Mouse (Mus musculus): Measurements from ENCODE around the gene Mrpl9. TPM values are rescaled to one million over a fixed set of nuclear protein-coding genes. Genes with fewer than 3 reads are reported as not detected.

Mrpl9 gene
- polyA plus RNA-seq, 1 experiment from 2014 or later: 69.9 TPM

DNA sequence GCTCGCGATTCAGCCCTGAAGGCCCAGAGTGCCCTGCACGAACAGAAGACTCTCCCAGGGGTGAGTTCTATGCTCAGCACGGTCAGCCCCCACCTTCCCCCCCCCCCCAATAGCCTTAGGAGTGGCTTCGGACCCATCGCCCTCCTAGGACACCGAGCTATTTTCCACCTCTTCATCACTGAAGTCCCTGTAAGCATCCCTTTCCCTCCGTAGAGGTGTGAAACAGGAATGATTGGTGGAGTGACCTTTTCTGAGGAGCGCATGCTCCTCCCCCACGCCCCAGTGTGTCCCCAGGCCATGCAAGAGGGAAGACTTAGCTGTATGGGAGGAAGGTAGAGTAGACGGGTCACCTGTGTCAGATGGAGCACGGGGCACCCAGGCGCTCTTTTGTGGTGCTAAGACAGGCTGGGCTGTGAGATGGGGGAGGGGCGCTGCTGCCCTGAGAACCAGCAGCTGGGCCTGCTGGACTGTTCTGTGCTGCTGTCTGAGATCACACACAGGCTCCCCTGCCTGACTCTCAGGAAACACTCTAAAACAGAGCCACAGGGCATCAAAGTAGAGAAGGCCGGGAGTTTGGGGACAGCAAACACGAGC, 37.3 kb downstream of the Mrpl9 start, which contains the start of gene Riiad1:
Riiad1 (minus strand) TSS at position 51 of the 594 bp plus-strand sequence.
- WGBS: 9% methylated on average over 16 of the region's 16 CpGs
- Histone ChIP-seq H3K36me3 (no peaks in the 10 kb centered on the region), H3K9ac (replicated peaks) (no peak within 1 kb of the TSS), H3K4me1 (replicated peaks) (peaks cover 39% of the 10 kb centered on the region), H3K4me2 (peak within 1 kb of the TSS; percentile 40), H3K27ac (no peak within 1 kb of the TSS), H3K27me3 (peaks cover 49% of the 10 kb centered on the region), H3K9me3 (no peaks in the 10 kb centered on the region), H3K4me3 (replicated peaks) (no peak within 1 kb of the TSS)
- no peak for ATAC-seq (ENCODE audit: insufficient number of reproducible peaks, insufficient read depth, low FRiP score, low TSS enrichment, low read depth)

DNA sequence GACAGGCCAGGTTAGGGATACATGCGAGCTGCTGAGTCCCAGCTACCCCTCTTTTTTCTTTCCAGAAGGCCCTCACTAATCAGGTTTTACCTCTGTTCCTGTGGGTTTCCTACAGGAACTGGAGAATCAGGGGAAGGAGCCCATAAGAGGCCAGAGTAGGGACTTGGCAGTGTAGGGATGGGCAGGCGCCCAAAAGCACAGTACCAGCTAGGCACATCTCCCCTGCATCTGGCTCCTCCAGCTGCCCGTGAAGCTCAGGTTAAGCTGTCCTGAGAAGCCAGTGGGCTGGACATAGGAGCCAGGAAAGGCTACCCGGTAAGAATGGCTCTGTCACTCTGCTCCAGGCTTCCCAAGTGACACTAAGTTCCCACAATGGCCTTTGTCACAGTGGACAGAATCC, 38.3 kb downstream of the Mrpl9 start:
- WGBS: 66% methylated on average over 4 of the region's 4 CpGs
- Histone ChIP-seq H3K4me3 (replicated peaks) (no peak overlapping the region), H3K9ac (replicated peaks) (no peak overlapping the region), H3K4me2 (no peak overlapping the region), H3K9me3 (no peaks in the 10 kb centered on the region), H3K4me1 (replicated peaks) (peaks cover 36% of the 10 kb centered on the region), H3K27me3 (peaks cover 49% of the 10 kb centered on the region), H3K27ac (no peak overlapping the region), H3K36me3 (no peaks in the 10 kb centered on the region)
- ATAC-seq (ENCODE audit: insufficient number of reproducible peaks, insufficient read depth, low FRiP score, low TSS enrichment, low read depth): no peak

DNA sequence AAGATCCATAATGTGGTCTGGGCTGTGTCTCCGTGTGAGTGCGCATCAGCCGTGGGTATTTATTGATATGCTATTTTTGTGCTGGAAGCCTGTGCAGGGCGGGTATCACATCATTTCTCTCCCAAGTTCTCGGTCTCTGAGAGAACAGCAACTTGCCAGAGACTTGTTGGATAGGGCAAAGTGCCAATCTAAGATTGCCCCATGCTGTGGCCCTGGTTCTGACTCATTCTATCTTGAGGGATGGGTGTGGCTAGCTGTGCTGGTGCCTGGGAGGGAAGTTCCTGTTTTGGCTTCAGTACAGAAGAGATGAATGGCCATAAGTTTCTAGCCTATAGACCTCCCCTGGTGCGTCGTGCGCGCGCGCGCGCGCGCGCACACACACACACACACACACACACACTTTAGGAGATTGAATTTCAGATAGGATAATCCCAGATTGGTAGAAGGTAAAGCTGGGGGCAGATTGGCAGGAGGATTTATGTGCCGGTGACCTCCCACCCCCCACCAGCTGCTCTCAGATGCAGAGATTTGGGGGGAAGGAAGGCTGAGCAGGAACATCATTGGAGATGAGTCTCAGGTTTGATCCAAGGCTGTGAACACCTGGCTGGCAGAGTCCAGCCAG, 39.8 kb downstream of the Mrpl9 start:
- H3K9ac ChIP-seq (replicated peaks): no peak overlapping the region
- peaks cover 44% of the 10 kb centered on the region for H3K27me3 ChIP-seq
- WGBS: 89% methylated on average over 17 of the region's 17 CpGs
- H3K36me3 ChIP-seq: no peaks in the 10 kb centered on the region
- no peak for ATAC-seq (ENCODE audit: insufficient number of reproducible peaks, insufficient read depth, low FRiP score, low TSS enrichment, low read depth)
- H3K4me2 ChIP-seq: no peak overlapping the region
- no peak overlapping the region for H3K27ac ChIP-seq
- no peak overlapping the region for H3K4me3 ChIP-seq (replicated peaks)
- H3K9me3 ChIP-seq: no peaks in the 10 kb centered on the region
- peaks cover 34% of the 10 kb centered on the region for H3K4me1 ChIP-seq (replicated peaks)

GRCm38 (mm10) chr3:94483790-94484439, 40.8 kb downstream of the Mrpl9 start:
- H3K4me3 ChIP-seq (replicated peaks): no peak overlapping the region
- no peaks in the 10 kb centered on the region for H3K36me3 ChIP-seq
- peak; percentile 48; the same call in 1 of the 2 replicates for ATAC-seq (ENCODE audit: insufficient number of reproducible peaks, insufficient read depth, low FRiP score, low TSS enrichment, low read depth)
- H3K4me1 ChIP-seq (replicated peaks): peaks cover 26% of the 10 kb centered on the region
- H3K4me2 ChIP-seq: peak overlapping the region; percentile 23
- peaks cover 33% of the 10 kb centered on the region for H3K27me3 ChIP-seq
- H3K27ac ChIP-seq: no peak overlapping the region
- 22% methylated on average over 20 of the region's 20 CpGs for WGBS
- H3K9me3 ChIP-seq: no peaks in the 10 kb centered on the region
- H3K9ac ChIP-seq (replicated peaks): no peak overlapping the region

GRCm38 (mm10) chr3:94485922-94486321, 42.8 kb downstream of the Mrpl9 start:
- no peak overlapping the region for H3K27ac ChIP-seq
- 62% methylated on average over 7 of the region's 7 CpGs for whole genome bisulfite sequencing
- peaks cover 15% of the 10 kb centered on the region for H3K4me1 ChIP-seq (replicated peaks)
- peaks cover 3% of the 10 kb centered on the region; the same call in 1 of the 2 replicates for H3K36me3 ChIP-seq
- H3K27me3 ChIP-seq: peaks cover 13% of the 10 kb centered on the region
- no peak overlapping the region for H3K9ac ChIP-seq (replicated peaks)
- no peak overlapping the region for H3K4me2 ChIP-seq
- ATAC-seq (ENCODE audit: insufficient number of reproducible peaks, insufficient read depth, low FRiP score, low TSS enrichment, low read depth): no peak
- no peak overlapping the region for H3K4me3 ChIP-seq (replicated peaks)
- no peaks in the 10 kb centered on the region for H3K9me3 ChIP-seq

DNA sequence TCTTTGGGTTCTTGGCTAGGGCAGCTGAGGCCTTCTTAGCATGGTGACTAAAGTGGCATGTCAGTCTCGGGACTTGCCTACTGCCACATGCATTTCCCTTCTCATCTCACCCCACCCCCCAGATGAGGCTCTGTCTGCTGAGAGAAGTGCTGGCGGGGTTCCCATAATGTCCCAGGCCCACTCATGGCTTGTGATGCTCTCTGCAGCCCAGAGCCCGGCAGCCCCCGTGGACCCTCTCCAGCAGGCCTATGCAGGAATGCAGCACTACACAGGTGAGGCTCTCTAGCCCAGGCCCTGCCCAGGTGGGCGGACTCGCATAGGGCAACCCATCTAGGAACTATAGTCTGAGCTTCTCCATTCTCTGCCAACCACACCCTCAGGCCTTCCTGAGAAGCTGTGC, 44.5 kb downstream of the Mrpl9 start:
- H3K4me3 ChIP-seq (replicated peaks): no peak overlapping the region
- no peak for ATAC-seq (ENCODE audit: insufficient number of reproducible peaks, insufficient read depth, low FRiP score, low TSS enrichment, low read depth)
- no peak overlapping the region for H3K9ac ChIP-seq (replicated peaks)
- no peaks in the 10 kb centered on the region for H3K27me3 ChIP-seq
- 77% methylated on average over 6 of the region's 6 CpGs for WGBS
- H3K9me3 ChIP-seq: no peaks in the 10 kb centered on the region
- no peak overlapping the region for H3K4me2 ChIP-seq
- H3K27ac ChIP-seq: no peak overlapping the region
- H3K36me3 ChIP-seq: peaks cover 4% of the 10 kb centered on the region; the same call in 1 of the 2 replicates
- H3K4me1 ChIP-seq (replicated peaks): peaks cover 15% of the 10 kb centered on the region

DNA sequence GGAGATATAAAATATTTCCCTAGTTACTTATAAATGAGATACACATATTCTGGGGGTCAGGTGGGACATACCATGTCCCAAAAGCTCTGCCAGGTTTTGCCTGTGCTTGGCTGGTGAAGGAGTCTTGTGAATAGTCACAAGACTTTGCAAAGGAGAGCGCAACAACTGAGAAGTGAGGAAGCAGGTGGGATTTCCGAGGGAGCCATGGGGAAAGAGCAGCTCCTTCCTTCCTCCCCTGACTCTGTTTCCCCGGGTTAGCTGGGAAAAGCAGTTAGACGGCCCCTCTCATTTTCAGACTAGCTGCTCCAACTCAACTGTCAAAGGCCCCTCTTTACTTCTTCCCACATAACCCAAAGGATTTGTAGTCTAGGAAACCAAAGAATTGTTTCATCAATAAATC, 54.0 kb downstream of the Mrpl9 start:
- Histone ChIP-seq H3K36me3 (peaks cover 86% of the 10 kb centered on the region), H3K4me2 (no peak overlapping the region), H3K9ac (replicated peaks) (no peak overlapping the region), H3K9me3 (no peaks in the 10 kb centered on the region), H3K27me3 (no peaks in the 10 kb centered on the region), H3K27ac (no peak overlapping the region), H3K4me3 (replicated peaks) (no peak overlapping the region), H3K4me1 (replicated peaks) (no peaks in the 10 kb centered on the region)
- ATAC-seq (ENCODE audit: insufficient number of reproducible peaks, insufficient read depth, low FRiP score, low TSS enrichment, low read depth): no peak
- WGBS: 86% methylated on average over 4 of the region's 4 CpGs

Other genes starting within 250 kb of the Mrpl9 start
- gene Gm5286, start 246.6 kb upstream of the Mrpl9 start, polyA plus RNA-seq (2016; fragmentation: Nextera tagmentation; extraction: Ambion mirVana): not detected in 2 replicates
- gene Gm4778, start 179.3 kb upstream of the Mrpl9 start, polyA plus RNA-seq (2016; fragmentation: Nextera tagmentation; extraction: Ambion mirVana): not detected in 2 replicates
- gene Them4, start 133.2 kb upstream of the Mrpl9 start, polyA plus RNA-seq (2016; fragmentation: Nextera tagmentation; extraction: Ambion mirVana): 9.1 and 10.1 TPM in 2 replicates
- 0.28 TPM in 1 of 2 replicates, not detected in the other for gene Them5, start 101.2 kb upstream of the Mrpl9 start, polyA plus RNA-seq (2016; fragmentation: Nextera tagmentation; extraction: Ambion mirVana)
- 2.0 and 2.1 TPM in 2 replicates for gene C2cd4d, start 80.9 kb upstream of the Mrpl9 start, polyA plus RNA-seq (2016; fragmentation: Nextera tagmentation; extraction: Ambion mirVana)
- gene Rorc, start 70.5 kb upstream of the Mrpl9 start, polyA plus RNA-seq (2016; fragmentation: Nextera tagmentation; extraction: Ambion mirVana): 1.1 TPM in 2 replicates
- 0.09 TPM in 1 of 2 replicates, not detected in the other for gene Lingo4, start 44.8 kb upstream of the Mrpl9 start, polyA plus RNA-seq (2016; fragmentation: Nextera tagmentation; extraction: Ambion mirVana)
- 8.5 and 8.6 TPM in 2 replicates for gene Tdrkh, start 30.0 kb upstream of the Mrpl9 start, polyA plus RNA-seq (2016; fragmentation: Nextera tagmentation; extraction: Ambion mirVana)
- 0.33 and 0.34 TPM in 2 replicates for gene Oaz3, start 597 bp downstream of the Mrpl9 start, polyA plus RNA-seq (2016; fragmentation: Nextera tagmentation; extraction: Ambion mirVana)
- 2.2 and 2.7 TPM in 2 replicates for gene Celf3, start 35.0 kb downstream of the Mrpl9 start, polyA plus RNA-seq (2016; fragmentation: Nextera tagmentation; extraction: Ambion mirVana)
- 1.1 and 2.8 TPM in 2 replicates for gene Riiad1, start 37.0 kb downstream of the Mrpl9 start, polyA plus RNA-seq (2016; fragmentation: Nextera tagmentation; extraction: Ambion mirVana)
- 58.7 and 64.1 TPM in 2 replicates for gene Snx27, start 139.4 kb downstream of the Mrpl9 start, polyA plus RNA-seq (2016; fragmentation: Nextera tagmentation; extraction: Ambion mirVana)
- not detected in 2 replicates for gene Gm10972, start 199.8 kb downstream of the Mrpl9 start, polyA plus RNA-seq (2016; fragmentation: Nextera tagmentation; extraction: Ambion mirVana)
- 4.3 and 5.1 TPM in 2 replicates for gene Tuft1, start 215.6 kb downstream of the Mrpl9 start, polyA plus RNA-seq (2016; fragmentation: Nextera tagmentation; extraction: Ambion mirVana)

Data from limb, embryonic 12.5 days (tissue).